Comparison of ENCODE assay signal across 11 mouse cellular contexts in genomic region chr10:119819740-119820139, GRCm38 (mm10).
DNase-seq lines count a peak whose midpoint lies in the region; ATAC-seq and TF ChIP-seq lines count a peak whose summit lies in the region.
"Had no signal": no experiment of that assay in that cellular context is flagged by ENCODE, and none has a peak within 500 bp of the region (broad histone marks: within the 10 kb centered on the region; RNA-seq: fewer than 3 reads in every experiment).

No protein-coding gene starts in this region.

- H3K9ac ChIP-seq in CH12.LX (ENCODE audit: insufficient read depth, low read depth) = peak overlapping the region; percentile 22
- peak overlapping the region; percentile 57 for H3K9ac ChIP-seq in forebrain, embryonic 14.5 days (ENCODE audit: low read length)
- H3K9ac ChIP-seq in liver, embryonic 13.5 days = no peak overlapping the region

- no peaks in the 10 kb centered on the region for H3K27me3 ChIP-seq in heart, embryonic 10.5 days (ENCODE audit: insufficient read depth, poor library complexity, severe bottlenecking)
- no peaks in the 10 kb centered on the region for H3K27me3 ChIP-seq in CH12.LX (replicated peaks)
- no peaks in the 10 kb centered on the region for H3K27me3 ChIP-seq in forebrain, embryonic 14.5 days (replicated peaks; ENCODE audit: control insufficient read depth, insufficient read depth, low read length)
- H3K27me3 ChIP-seq in liver, embryonic 13.5 days = no peaks in the 10 kb centered on the region
- H3K27me3 ChIP-seq: megakaryocyte, embryonic 14.5 days had no signal

- no peak for ATAC-seq in forebrain, embryonic 14.5 days
- no peak for ATAC-seq in liver, embryonic 13.5 days (ENCODE audit: low read depth)
- no peak for ATAC-seq in megakaryocyte progenitor cell, adult 5-6 weeks (replicated peaks; ENCODE audit: poor library complexity)

- no peak for DNase-seq in heart, embryonic 10.5 days (ENCODE audit: low spot score)
- DNase-seq in heart, postnatal 4 days = no peak
- peak; percentile 76 for DNase-seq in CH12.LX (ENCODE audit: extremely low read depth)
- DNase-seq in forebrain, embryonic 14.5 days (ENCODE audit: low spot score) = peak; percentile 37
- DNase-seq in liver, embryonic 13.5 days = no peak
- no peak for DNase-seq in yolk sac, embryonic 10.5 days (ENCODE audit: low spot score)
- no peak for DNase-seq in right cerebral cortex, postnatal 14 days
- DNase-seq: adrenal gland, postnatal 25 days; gastrocnemius, postnatal 25 days had no signal

- TF ChIP-seq CTCF in CH12.LX (conservative IDR thresholded peaks at IDR 0.05 in 1 of 2, IDR thresholded peaks at IDR 0.05 in 1 of 2; ENCODE audit: low read depth in 2 of 2, low read length in 2 of 2) = no peak

- in situ Hi-C loops in CH12.LX (cut with MboI; ENCODE audit: low pct_ligation_motif_present, low pct_unique_long_range_greater_than_20kb, low sequenced_read_pairs) = no loop called here

- peak; percentile 67 for TF ChIP-seq EP300 in CH12.LX (IDR thresholded peaks at IDR 0.05; ENCODE audit: low read length)

- dilution Hi-C loops in CH12.LX (cut with MboI; ENCODE audit: extremely low pct_ligation_motif_present, extremely low pct_unique_long_range_greater_than_20kb, low sequenced_read_pairs) = no loop called here

- H3K27ac ChIP-seq in heart, embryonic 10.5 days = peak overlapping the region; percentile 37; the same call in 1 of the 2 replicates
- H3K27ac ChIP-seq in CH12.LX (ENCODE audit: insufficient read depth, low read depth) = peak overlapping the region; percentile 16; the same call in 1 of the 2 replicates
- H3K27ac ChIP-seq in forebrain, embryonic 14.5 days (ENCODE audit: low read depth, low read length) = peak overlapping the region; percentile 87
- H3K27ac ChIP-seq in liver, embryonic 13.5 days = no peak overlapping the region

- H3K4me1 ChIP-seq in heart, embryonic 10.5 days = peaks cover 39% of the 10 kb centered on the region
- H3K4me1 ChIP-seq in CH12.LX (ENCODE audit: control insufficient read depth in 1 of 2, insufficient read depth in 2 of 2) = peaks cover 18 to 39% of the 10 kb centered on the region in 2 experiments
- H3K4me1 ChIP-seq in forebrain, embryonic 14.5 days (ENCODE audit: control insufficient read depth, insufficient read depth, low read length) = peaks cover 29% of the 10 kb centered on the region
- no peaks in the 10 kb centered on the region for H3K4me1 ChIP-seq in liver, embryonic 13.5 days (replicated peaks)
- H3K4me1 ChIP-seq: megakaryocyte, embryonic 14.5 days had no signal

- H3K4me3 ChIP-seq in heart, embryonic 10.5 days = peak overlapping the region; percentile 50
- H3K4me3 ChIP-seq in CH12.LX (replicated peaks in 1 of 3; ENCODE audit: low read depth in 2 of 3, low read length in 2 of 3, poor library complexity in 1 of 3) = peak overlapping the region; percentile 20 to 40 (median 37)
- peak overlapping the region; percentile 24 for H3K4me3 ChIP-seq in forebrain, embryonic 14.5 days (ENCODE audit: low read depth, low read length)
- no peak overlapping the region for H3K4me3 ChIP-seq in liver, embryonic 13.5 days (replicated peaks)

- peak overlapping the region; percentile 96 for H3K4me2 ChIP-seq in CH12.LX (ENCODE audit: insufficient read depth, low read depth, poor library complexity, severe bottlenecking)
- H3K4me2 ChIP-seq in forebrain, embryonic 14.5 days (ENCODE audit: low read length) = peak overlapping the region; percentile 49
- H3K4me2 ChIP-seq in liver, embryonic 13.5 days = 0 out of 2 replicates have a peak overlapping the region, but pooled peaks have one; percentile 4

- TF ChIP-seq RAD21 in CH12.LX (IDR thresholded peaks at IDR 0.05; ENCODE audit: low read depth, low read length) = no peak

- WGBS in heart, embryonic 10.5 days = 44% methylated on average over 5 of the region's 5 CpGs
- WGBS in forebrain, embryonic 14.5 days = 43% methylated on average over 5 of the region's 5 CpGs
- WGBS in liver, embryonic 13.5 days (ENCODE audit: insufficient replicate concordance) = 51% methylated on average over 5 of the region's 5 CpGs

- no peaks in the 10 kb centered on the region for H3K36me3 ChIP-seq in heart, embryonic 10.5 days
- no peaks in the 10 kb centered on the region for H3K36me3 ChIP-seq in CH12.LX (replicated peaks in 1 of 2; ENCODE audit: control insufficient read depth in 1 of 2, insufficient read depth in 1 of 2, low read length in 1 of 2)
- H3K36me3 ChIP-seq in forebrain, embryonic 14.5 days (ENCODE audit: control insufficient read depth, insufficient read depth, low read length) = no peaks in the 10 kb centered on the region
- H3K36me3 ChIP-seq in liver, embryonic 13.5 days = no peaks in the 10 kb centered on the region

- no peak for TF ChIP-seq POLR2A in CH12.LX (IDR thresholded peaks at IDR 0.05; ENCODE audit: low read depth, low read length)

- H3K79me2 ChIP-seq in CH12.LX (replicated peaks; ENCODE audit: control insufficient read depth, extremely low read depth, insufficient read depth, poor library complexity, severe bottlenecking) = no peaks in the 10 kb centered on the region

- no peaks in the 10 kb centered on the region for H3K9me3 ChIP-seq in heart, embryonic 10.5 days
- H3K9me3 ChIP-seq in CH12.LX (replicated peaks; ENCODE audit: low read length) = no peaks in the 10 kb centered on the region
- no peaks in the 10 kb centered on the region for H3K9me3 ChIP-seq in forebrain, embryonic 14.5 days (replicated peaks; ENCODE audit: control insufficient read depth, low read length)
- H3K9me3 ChIP-seq in liver, embryonic 13.5 days (replicated peaks) = no peaks in the 10 kb centered on the region

TF ChIP-seq in CH12.LX, 34 proteins besides CTCF, POLR2A, EP300 and RAD21:
- TF ChIP-seq UBTF (IDR thresholded peaks at IDR 0.05; ENCODE audit: low read depth, low read length) = no peak
- TF ChIP-seq ZNF384 (IDR thresholded peaks at IDR 0.05; ENCODE audit: low read depth, low read length) = peak; percentile 93
- TF ChIP-seq MAFK (IDR thresholded peaks at IDR 0.05; ENCODE audit: insufficient replicate concordance, low read length) = 0 out of 2 replicates have a peak, but pooled peaks have one; percentile 43
- TF ChIP-seq ETS1 (conservative IDR thresholded peaks at IDR 0.05; ENCODE audit: low read depth, low read length) = peak; percentile 84
- no peak for TF ChIP-seq NRF1 (IDR thresholded peaks at IDR 0.05; ENCODE audit: low read depth, low read length)
- TF ChIP-seq HCFC1 (IDR thresholded peaks at IDR 0.05; ENCODE audit: low read depth, low read length) = 0 out of 2 replicates have a peak, but pooled peaks have one; percentile 8
- TF ChIP-seq TCF12 (IDR thresholded peaks at IDR 0.05; ENCODE audit: low read depth, low read length) = peak; percentile 84
- TF ChIP-seq MXI1 (IDR thresholded peaks at IDR 0.05; ENCODE audit: low read depth, low read length) = peak; percentile 55; the same call in 1 of the 2 replicates
- no peak for TF ChIP-seq ELF1 (IDR thresholded peaks at IDR 0.05; ENCODE audit: low read depth, low read length)
- TF ChIP-seq JUN (IDR thresholded peaks at IDR 0.05; ENCODE audit: insufficient read depth, low read depth, low read length) = peak; percentile 35; the same call in 1 of the 2 replicates
- no peak for TF ChIP-seq CHD1 (IDR thresholded peaks at IDR 0.05; ENCODE audit: low read depth, low read length)
- TF ChIP-seq BHLHE40 (IDR thresholded peaks at IDR 0.05; ENCODE audit: low read depth, low read length) = peak; percentile 88
- peak; percentile 36; the same call in 1 of the 2 replicates for TF ChIP-seq MAX (IDR thresholded peaks at IDR 0.05; ENCODE audit: low read length)
- TF ChIP-seq IRF4 (IDR thresholded peaks at IDR 0.05; ENCODE audit: low read depth, low read length) = peak; percentile 39; the same call in 1 of the 2 replicates
- peak; percentile 79; the same call in 1 of the 2 replicates for TF ChIP-seq MEF2A (IDR thresholded peaks at IDR 0.05; ENCODE audit: borderline replicate concordance, low read depth, low read length)
- peak; percentile 60; the same call in 1 of the 2 replicates for TF ChIP-seq MAZ (IDR thresholded peaks at IDR 0.05; ENCODE audit: low read depth, low read length)

Comparison
In these comparisons a context has a peak if more than half of its experiments do, and no peak if none do; other contexts are left out.
1. DNase-seq: peak in CH12.LX (single experiment) and forebrain, embryonic 14.5 days (single experiment); none in heart, embryonic 10.5 days (single experiment), heart, postnatal 4 days (single experiment), liver, embryonic 13.5 days (single experiment), yolk sac, embryonic 10.5 days (single experiment) and right cerebral cortex, postnatal 14 days (single experiment).
2. H3K4me2 ChIP-seq: peak in every context shown above with its lines; median percentile 96 in CH12.LX; 49 in forebrain, embryonic 14.5 days; 4 in liver, embryonic 13.5 days.